ENCODE assay signal across 18 mouse cellular contexts in genomic region chr2:36092748-36093147, GRCm38 (mm10). TPM values are rescaled to one million over a fixed set of nuclear protein-coding genes. Genes with fewer than 3 reads are reported as not detected.
A peak's percentile ranks its signal among the peaks of the same experiment; 100 is the strongest.
DNase-seq lines count a peak whose midpoint lies in the region; ATAC-seq and TF ChIP-seq lines count a peak whose summit lies in the region.
"Had no signal": no experiment of that assay in that cellular context is flagged by ENCODE, and none has a peak within 500 bp of the region (broad histone marks: within the 10 kb centered on the region; RNA-seq: fewer than 3 reads in every experiment).

No protein-coding gene starts in this region.

- no peak overlapping the region for H3K4me3 ChIP-seq in hindbrain, embryonic 10.5 days
- no peak overlapping the region for H3K4me3 ChIP-seq in hindbrain, embryonic 16.5 days (ENCODE audit: low read length)
- H3K4me3 ChIP-seq in megakaryocyte, embryonic 14.5 days (replicated peaks): peak overlapping the region; percentile 44
- H3K4me3 ChIP-seq in left cerebral cortex, adult 2 months: no peak overlapping the region
- H3K4me3 ChIP-seq: heart, adult 2 months; layer of hippocampus, adult 2 months; liver, embryonic 13.5 days had no signal

- H3K4me2 ChIP-seq in hindbrain, embryonic 16.5 days (ENCODE audit: low read length): no peak overlapping the region
- H3K4me2 ChIP-seq: liver, embryonic 13.5 days had no signal

- peaks cover 16% of the 10 kb centered on the region for H3K4me1 ChIP-seq in hindbrain, embryonic 10.5 days (replicated peaks)
- H3K4me1 ChIP-seq in hindbrain, embryonic 16.5 days (ENCODE audit: control insufficient read depth, insufficient read depth, low read depth, low read length): peaks cover 14% of the 10 kb centered on the region
- peaks cover 54% of the 10 kb centered on the region for H3K4me1 ChIP-seq in megakaryocyte, embryonic 14.5 days

- H3K9me3 ChIP-seq in hindbrain, embryonic 10.5 days: no peaks in the 10 kb centered on the region
- no peaks in the 10 kb centered on the region for H3K9me3 ChIP-seq in hindbrain, embryonic 16.5 days (ENCODE audit: control insufficient read depth, low read length)
- no peaks in the 10 kb centered on the region for H3K9me3 ChIP-seq in megakaryocyte, embryonic 14.5 days
- H3K9me3 ChIP-seq: embryonic facial prominence, embryonic 15.5 days; liver, embryonic 13.5 days had no signal

- H3K9ac ChIP-seq in hindbrain, embryonic 16.5 days (ENCODE audit: low read depth, low read length): no peak overlapping the region
- H3K9ac ChIP-seq: embryonic facial prominence, embryonic 15.5 days; liver, embryonic 13.5 days had no signal

- peak; percentile 36 for DNase-seq in hindbrain, embryonic 10.5 days (ENCODE audit: low spot score)
- peak; percentile 60 for DNase-seq in kidney, adult 9 months
- DNase-seq in yolk sac, embryonic 10.5 days (ENCODE audit: low spot score): peak; percentile 36
- DNase-seq in left cerebral cortex, adult 2 months (ENCODE audit: extremely low spot score in 1 of 2, low spot score in 2 of 2): no peak
- DNase-seq: B cell, adult 2 months; cerebellum, adult 11 months; cerebellum, postnatal 36 days; heart, adult 2 months; liver, embryonic 13.5 days; midbrain, embryonic 14.5 days; spleen, adult 18-20 months; thymus, postnatal 14 days had no signal

- H3K27ac ChIP-seq in hindbrain, embryonic 10.5 days: no peak overlapping the region
- no peak overlapping the region for H3K27ac ChIP-seq in hindbrain, embryonic 16.5 days (ENCODE audit: low read depth, low read length)
- H3K27ac ChIP-seq in left cerebral cortex, adult 2 months: no peak overlapping the region
- H3K27ac ChIP-seq: embryonic facial prominence, embryonic 15.5 days; heart, adult 2 months; layer of hippocampus, adult 2 months; liver, embryonic 13.5 days had no signal

- TF ChIP-seq CTCF in left cerebral cortex, adult 2 months (IDR thresholded peaks at IDR 0.05): no peak

- H3K27me3 ChIP-seq in hindbrain, embryonic 10.5 days (ENCODE audit: insufficient read depth, poor library complexity, severe bottlenecking): peaks cover 100% of the 10 kb centered on the region
- peaks cover 79% of the 10 kb centered on the region for H3K27me3 ChIP-seq in hindbrain, embryonic 16.5 days (replicated peaks; ENCODE audit: control insufficient read depth, insufficient read depth, low read length)
- peaks cover 99% of the 10 kb centered on the region for H3K27me3 ChIP-seq in megakaryocyte, embryonic 14.5 days (replicated peaks)

- no peak for ATAC-seq in hindbrain, embryonic 16.5 days
- ATAC-seq in megakaryocyte, adult 5-6 weeks (ENCODE audit: poor library complexity, severe bottlenecking): no peak

- H3K36me3 ChIP-seq in hindbrain, embryonic 10.5 days: no peaks in the 10 kb centered on the region
- no peaks in the 10 kb centered on the region for H3K36me3 ChIP-seq in hindbrain, embryonic 16.5 days (ENCODE audit: control insufficient read depth, insufficient read depth, low read length)
- H3K36me3 ChIP-seq in megakaryocyte, embryonic 14.5 days (replicated peaks; ENCODE audit: low read length): no peaks in the 10 kb centered on the region
- H3K36me3 ChIP-seq: embryonic facial prominence, embryonic 15.5 days; liver, embryonic 13.5 days had no signal

- intact Hi-C loops in left cerebral cortex, adult 2 months (cut with DNase I): no loop called here

- WGBS in hindbrain, embryonic 10.5 days: 2% methylated on average over 4 of the region's 4 CpGs
- 2% methylated on average over 4 of the region's 4 CpGs for WGBS in hindbrain, embryonic 16.5 days

RNA-seq across cellular contexts. Expression of gene Lhx6, which starts 12.5 kb away (rescaled TPM):
- 0.84 and 2.0 TPM in 2 replicates for polyA plus RNA-seq in hindbrain, embryonic 10.5 days (2016; fragmentation: Nextera tagmentation; extraction: Ambion mirVana)
- polyA plus RNA-seq in hindbrain, embryonic 16.5 days (2015; fragmentation: Nextera tagmentation; extraction: Ambion mirVana): 0.48 and 3.4 TPM in 2 replicates
- 0.18 TPM in 1 of 2 replicates, not detected in the other for polyA plus RNA-seq in megakaryocyte, embryonic 14.5 days (2012; ENCODE audit: insufficient read depth, low replicate concordance)
- total RNA-seq in megakaryocyte, adult 5-6 weeks (2015): not detected in 2 replicates
- total RNA-seq in megakaryocyte, adult 5-6 weeks (2017): not detected in 2 replicates
- 10 to 100 TPM; 16.3 to 19.6 TPM for total RNA-seq in left cerebral cortex, adult 2 months (2021)

RNA-seq across cellular contexts. Expression of gene Mrrf, which starts 43.4 kb away (rescaled TPM):
- polyA plus RNA-seq in hindbrain, embryonic 10.5 days (2016; fragmentation: Nextera tagmentation; extraction: Ambion mirVana): 24.7 and 25.9 TPM in 2 replicates
- 26.6 and 26.7 TPM in 2 replicates for polyA plus RNA-seq in hindbrain, embryonic 16.5 days (2015; fragmentation: Nextera tagmentation; extraction: Ambion mirVana)
- 2.5 and 6.8 TPM in 2 replicates for polyA plus RNA-seq in megakaryocyte, embryonic 14.5 days (2012; ENCODE audit: insufficient read depth, low replicate concordance)
- total RNA-seq in megakaryocyte, adult 5-6 weeks (2015): 9.3 and 10.1 TPM in 2 replicates
- total RNA-seq in megakaryocyte, adult 5-6 weeks (2017): 22.5 and 23.6 TPM in 2 replicates
- 10 to 100 TPM; 14.6 to 18.7 TPM for total RNA-seq in left cerebral cortex, adult 2 months (2021)

RNA-seq across cellular contexts. Expression of gene Morn5, which starts 43.5 kb away (rescaled TPM):
- 1.3 and 4.0 TPM in 2 replicates for polyA plus RNA-seq in hindbrain, embryonic 10.5 days (2016; fragmentation: Nextera tagmentation; extraction: Ambion mirVana)
- polyA plus RNA-seq in hindbrain, embryonic 16.5 days (2015; fragmentation: Nextera tagmentation; extraction: Ambion mirVana): 4.1 and 4.6 TPM in 2 replicates
- not detected in 2 replicates for polyA plus RNA-seq in megakaryocyte, embryonic 14.5 days (2012; ENCODE audit: insufficient read depth, low replicate concordance)
- 0.25 TPM in 1 of 2 replicates, not detected in the other for total RNA-seq in megakaryocyte, adult 5-6 weeks (2015)
- total RNA-seq in megakaryocyte, adult 5-6 weeks (2017): not detected in 2 replicates
- total RNA-seq in left cerebral cortex, adult 2 months (2021): 1 to 10 TPM; 1.0 to 1.4 TPM
- total RNA-seq: heart, adult 2 months had no signal
- polyA plus RNA-seq: heart, postnatal 0 days; liver, embryonic 13.5 days had no signal

RNA-seq across cellular contexts. Expression of gene Ndufa8, which starts 43.5 kb away (rescaled TPM):
- 202 and 224 TPM in 2 replicates for polyA plus RNA-seq in hindbrain, embryonic 10.5 days (2016; fragmentation: Nextera tagmentation; extraction: Ambion mirVana)
- 346 and 375 TPM in 2 replicates for polyA plus RNA-seq in hindbrain, embryonic 16.5 days (2015; fragmentation: Nextera tagmentation; extraction: Ambion mirVana)
- 30.0 and 76.6 TPM in 2 replicates for polyA plus RNA-seq in megakaryocyte, embryonic 14.5 days (2012; ENCODE audit: insufficient read depth, low replicate concordance)
- 87.6 and 88.1 TPM in 2 replicates for total RNA-seq in megakaryocyte, adult 5-6 weeks (2015)
- total RNA-seq in megakaryocyte, adult 5-6 weeks (2017): 35.7 and 48.5 TPM in 2 replicates
- 100 to 1,000 TPM; 185 to 195 TPM for total RNA-seq in left cerebral cortex, adult 2 months (2021)

RNA-seq across cellular contexts. Expression of gene Rbm18, which starts 43.8 kb away (rescaled TPM):
- 88.2 and 98.7 TPM in 2 replicates for polyA plus RNA-seq in hindbrain, embryonic 10.5 days (2016; fragmentation: Nextera tagmentation; extraction: Ambion mirVana)
- polyA plus RNA-seq in hindbrain, embryonic 16.5 days (2015; fragmentation: Nextera tagmentation; extraction: Ambion mirVana): 114 and 117 TPM in 2 replicates
- 4.2 TPM in 1 of 2 replicates, not detected in the other for polyA plus RNA-seq in megakaryocyte, embryonic 14.5 days (2012; ENCODE audit: insufficient read depth, low replicate concordance)
- total RNA-seq in megakaryocyte, adult 5-6 weeks (2015): 36.4 and 37.8 TPM in 2 replicates
- total RNA-seq in megakaryocyte, adult 5-6 weeks (2017): 21.7 and 22.1 TPM in 2 replicates
- total RNA-seq in left cerebral cortex, adult 2 months (2021): 10 to 100 TPM; 47.9 to 48.9 TPM

Comparison
In these comparisons a context has a peak if more than half of its experiments do, and no peak if none do; other contexts are left out.
1. DNase-seq: peak in hindbrain, embryonic 10.5 days (single experiment), kidney, adult 9 months (single experiment) and yolk sac, embryonic 10.5 days (single experiment); none in left cerebral cortex, adult 2 months (0 of 2).